Mouse (Mus musculus): ENCODE measurements around the gene Usp49. TPM values are rescaled to one million over a fixed set of nuclear protein-coding genes. Genes with fewer than 3 reads are reported as not detected.

Gene Usp49
- total and polyA plus RNA-seq, 2 experiments = 2.1 to 2.2 TPM

GRCm38 (mm10) chr17:47721183-47721582, 90.7 kb downstream of the Usp49 start:
- WGBS = 69% methylated on average over 4 of the region's 4 CpGs
- TF ChIP-seq CTCF (IDR thresholded peaks at IDR 0.05; ENCODE audit: low read depth, low read length) = no peak
- TF ChIP-seq POLR2A (IDR thresholded peaks at IDR 0.05; ENCODE audit: extremely low read depth, insufficient read depth, low read length) = no peak
- no peak for DNase-seq (ENCODE audit: extremely low read depth, low read depth, low spot score)
- no peak overlapping the region for H3K4me3 ChIP-seq (ENCODE audit: insufficient read depth, low read depth, low read length)
- no peaks in the 10 kb centered on the region for H3K36me3 ChIP-seq (ENCODE audit: control insufficient read depth, insufficient read depth, low read length)
- H3K9ac ChIP-seq (ENCODE audit: low read depth, low read length) = no peak overlapping the region
- H3K27ac ChIP-seq (replicated peaks; ENCODE audit: insufficient read depth, low read depth, low read length) = no peak overlapping the region
- H3K79me2 ChIP-seq (ENCODE audit: control insufficient read depth, insufficient read depth, low read length) = no peaks in the 10 kb centered on the region
- H3K4me1 ChIP-seq (ENCODE audit: control insufficient read depth, insufficient read depth, low read length) = no peaks in the 10 kb centered on the region
- H3K27me3 ChIP-seq (ENCODE audit: control insufficient read depth, insufficient read depth, low read length) = no peaks in the 10 kb centered on the region

GRCm38 (mm10) chr17:47726566-47726965, 96.1 kb downstream of the Usp49 start, which contains the start of gene Pgc:
TSS of gene Pgc (plus strand) at chr17:47726842.
- no peak for DNase-seq (ENCODE audit: extremely low read depth, low read depth, low spot score)
- Histone ChIP-seq H3K27ac (replicated peaks; ENCODE audit: insufficient read depth, low read depth, low read length) (no peak within 1 kb of the TSS), H3K4me1 (ENCODE audit: control insufficient read depth, insufficient read depth, low read length) (no peaks in the 10 kb centered on the region), H3K4me3 (ENCODE audit: insufficient read depth, low read depth, low read length) (no peak within 1 kb of the TSS), H3K79me2 (ENCODE audit: control insufficient read depth, insufficient read depth, low read length) (no peaks in the 10 kb centered on the region), H3K36me3 (ENCODE audit: control insufficient read depth, insufficient read depth, low read length) (no peaks in the 10 kb centered on the region), H3K27me3 (ENCODE audit: control insufficient read depth, insufficient read depth, low read length) (no peaks in the 10 kb centered on the region), H3K9ac (ENCODE audit: low read depth, low read length) (no peak within 1 kb of the TSS)
- 84% methylated on average over 11 of the region's 11 CpGs for WGBS
- TF ChIP-seq CTCF (IDR thresholded peaks at IDR 0.05; ENCODE audit: low read depth, low read length) (no peak), POLR2A (IDR thresholded peaks at IDR 0.05; ENCODE audit: extremely low read depth, insufficient read depth, low read length) (no peak)

DNA sequence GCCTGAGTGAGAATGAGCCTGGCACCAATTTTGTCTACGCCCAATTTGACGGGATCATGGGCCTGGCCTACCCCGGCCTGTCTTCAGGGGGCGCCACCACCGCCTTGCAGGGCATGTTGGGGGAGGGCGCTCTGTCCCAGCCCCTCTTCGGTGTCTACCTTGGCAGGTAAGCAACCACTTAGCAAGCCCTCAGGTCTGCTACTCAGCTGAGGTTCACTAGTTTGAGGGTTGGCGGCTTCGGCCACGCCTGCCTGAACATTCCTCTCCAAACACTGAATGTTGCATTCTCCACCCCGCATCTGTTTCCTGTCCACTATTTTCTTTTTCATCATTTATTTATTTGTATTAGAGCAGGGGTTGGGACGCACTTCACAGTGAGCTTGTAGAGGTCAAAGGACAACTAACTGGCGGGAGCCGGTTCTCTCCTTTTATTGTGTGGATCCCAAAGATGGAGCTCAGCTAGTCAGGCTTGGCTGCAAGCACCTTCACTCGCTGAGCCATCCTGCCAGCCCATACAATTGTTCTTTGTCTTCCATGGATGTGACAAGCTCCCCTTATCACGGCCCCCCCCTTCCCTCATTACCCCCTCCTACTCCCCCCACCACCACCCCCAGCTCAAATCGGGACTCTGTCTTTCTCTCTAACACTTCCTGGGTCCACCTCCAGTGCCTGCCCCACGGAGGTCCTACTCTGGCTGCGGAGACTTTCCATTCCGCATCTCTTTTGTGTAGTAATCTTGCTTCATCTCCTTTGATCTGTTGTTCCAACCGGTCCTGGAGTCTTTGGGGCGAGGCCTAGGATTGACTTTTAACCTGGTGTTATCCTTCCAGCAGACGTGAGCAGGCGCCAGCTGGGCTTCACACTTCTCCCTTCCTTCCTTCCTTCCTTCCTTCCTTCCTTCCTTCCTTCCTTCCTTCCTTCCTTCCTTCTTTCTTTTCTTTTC, 100.4 kb downstream of the Usp49 start:
- H3K27me3 ChIP-seq (ENCODE audit: control insufficient read depth, insufficient read depth, low read length) = no peaks in the 10 kb centered on the region
- no peak for DNase-seq (ENCODE audit: extremely low read depth, low read depth, low spot score)
- 63% methylated on average over 24 of the region's 24 CpGs for WGBS
- H3K4me1 ChIP-seq (ENCODE audit: control insufficient read depth, insufficient read depth, low read length) = no peaks in the 10 kb centered on the region
- no peaks in the 10 kb centered on the region for H3K79me2 ChIP-seq (ENCODE audit: control insufficient read depth, insufficient read depth, low read length)
- no peak overlapping the region for H3K9ac ChIP-seq (ENCODE audit: low read depth, low read length)
- H3K36me3 ChIP-seq (ENCODE audit: control insufficient read depth, insufficient read depth, low read length) = no peaks in the 10 kb centered on the region
- TF ChIP-seq POLR2A (IDR thresholded peaks at IDR 0.05; ENCODE audit: extremely low read depth, insufficient read depth, low read length) = no peak
- no peak for TF ChIP-seq CTCF (IDR thresholded peaks at IDR 0.05; ENCODE audit: low read depth, low read length)
- H3K4me3 ChIP-seq (ENCODE audit: insufficient read depth, low read depth, low read length) = no peak overlapping the region
- H3K27ac ChIP-seq (replicated peaks; ENCODE audit: insufficient read depth, low read depth, low read length) = no peak overlapping the region

DNA sequence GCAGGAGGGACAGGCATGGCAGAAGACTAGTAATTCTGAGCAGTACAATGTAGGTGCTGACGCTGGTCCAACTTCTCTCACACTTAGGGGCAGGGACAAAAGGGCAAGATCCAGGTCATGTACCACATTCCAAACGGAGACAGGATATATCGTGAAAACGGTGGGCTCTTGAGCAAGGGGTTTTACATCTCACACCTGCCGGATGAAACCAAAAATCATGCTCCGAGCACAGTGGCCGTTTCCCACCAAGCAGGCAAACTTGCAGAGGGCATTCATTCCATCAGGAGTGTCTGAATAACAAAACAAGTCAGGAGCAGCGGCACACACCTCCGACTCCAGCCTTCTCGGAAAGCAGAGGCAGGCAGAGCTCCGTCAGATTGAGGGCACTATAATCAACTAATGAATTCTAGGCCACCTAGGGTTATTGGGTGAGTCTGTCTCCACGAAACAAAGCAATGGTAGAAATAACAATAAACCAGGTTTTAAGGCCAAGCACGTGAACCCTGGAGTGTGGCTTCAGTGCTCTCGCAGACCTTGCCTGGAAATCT, 105.1 kb downstream of the Usp49 start:
- 82% methylated on average over 14 of the region's 14 CpGs for WGBS
- Histone ChIP-seq H3K9ac (ENCODE audit: low read depth, low read length) (no peak overlapping the region), H3K27ac (replicated peaks; ENCODE audit: insufficient read depth, low read depth, low read length) (no peak overlapping the region), H3K4me3 (ENCODE audit: insufficient read depth, low read depth, low read length) (no peak overlapping the region), H3K79me2 (ENCODE audit: control insufficient read depth, insufficient read depth, low read length) (peaks cover 23% of the 10 kb centered on the region), H3K36me3 (ENCODE audit: control insufficient read depth, insufficient read depth, low read length) (no peaks in the 10 kb centered on the region), H3K4me1 (ENCODE audit: control insufficient read depth, insufficient read depth, low read length) (peaks cover 5% of the 10 kb centered on the region; the same call in 1 of the 2 replicates), H3K27me3 (ENCODE audit: control insufficient read depth, insufficient read depth, low read length) (no peaks in the 10 kb centered on the region)
- no peak for DNase-seq (ENCODE audit: extremely low read depth, low read depth, low spot score)
- no peak for TF ChIP-seq CTCF (IDR thresholded peaks at IDR 0.05; ENCODE audit: low read depth, low read length)
- no peak for TF ChIP-seq POLR2A (IDR thresholded peaks at IDR 0.05; ENCODE audit: extremely low read depth, insufficient read depth, low read length)

Other genes with a start within 250 kb of the Usp49 start
- 0.54 TPM in 1 of 2 replicates, not detected in the other for gene Guca1b, start 245.3 kb upstream of the Usp49 start, total RNA-seq (2014; rRNA removed)
- gene Guca1b, start 245.3 kb upstream of the Usp49 start, polyA plus RNA-seq (2012; rRNA removed) = 0.65 and 0.71 TPM in 2 replicates
- gene Guca1a, start 230.1 kb upstream of the Usp49 start, total RNA-seq (2014; rRNA removed) = 0.55 and 2.3 TPM in 2 replicates
- 2.7 and 2.8 TPM in 2 replicates for gene Guca1a, start 230.1 kb upstream of the Usp49 start, polyA plus RNA-seq (2012; rRNA removed)
- gene AI661453, start 194.1 kb upstream of the Usp49 start, total RNA-seq (2014; rRNA removed) = 2.4 and 6.2 TPM in 2 replicates
- gene AI661453, start 194.1 kb upstream of the Usp49 start, polyA plus RNA-seq (2012; rRNA removed) = 5.7 and 6.3 TPM in 2 replicates
- gene 1700001C19Rik, start 193.3 kb upstream of the Usp49 start, total RNA-seq (2014; rRNA removed) = 12.2 and 16.2 TPM in 2 replicates
- gene 1700001C19Rik, start 193.3 kb upstream of the Usp49 start, polyA plus RNA-seq (2012; rRNA removed) = 11.7 and 12.2 TPM in 2 replicates
- 8.2 and 8.7 TPM in 2 replicates for gene Taf8, start 128.4 kb upstream of the Usp49 start, total RNA-seq (2014; rRNA removed)
- 7.8 and 9.6 TPM in 2 replicates for gene Taf8, start 128.4 kb upstream of the Usp49 start, polyA plus RNA-seq (2012; rRNA removed)
- gene Ccnd3, start 125.6 kb upstream of the Usp49 start, total RNA-seq (2014; rRNA removed) = 16.8 and 23.4 TPM in 2 replicates
- 39.1 and 41.8 TPM in 2 replicates for gene Ccnd3, start 125.6 kb upstream of the Usp49 start, polyA plus RNA-seq (2012; rRNA removed)
- gene Bysl, start 19.2 kb upstream of the Usp49 start, total RNA-seq (2014; rRNA removed) = 2.5 and 3.4 TPM in 2 replicates
- 6.7 and 8.1 TPM in 2 replicates for gene Bysl, start 19.2 kb upstream of the Usp49 start, polyA plus RNA-seq (2012; rRNA removed)
- gene Med20, start 19.1 kb upstream of the Usp49 start, total RNA-seq (2014; rRNA removed) = 14.4 and 15.0 TPM in 2 replicates
- gene Med20, start 19.1 kb upstream of the Usp49 start, polyA plus RNA-seq (2012; rRNA removed) = 15.0 and 19.4 TPM in 2 replicates
- gene Gm20517, start 19.1 kb upstream of the Usp49 start, total RNA-seq (2014; rRNA removed) = 1.2 and 1.9 TPM in 2 replicates
- 0.14 and 0.31 TPM in 2 replicates for gene Gm20517, start 19.1 kb upstream of the Usp49 start, polyA plus RNA-seq (2012; rRNA removed)
- gene Tomm6, start 57.7 kb downstream of the Usp49 start, total RNA-seq (2014; rRNA removed) = 30.6 and 37.5 TPM in 2 replicates
- 97.6 and 101 TPM in 2 replicates for gene Tomm6, start 57.7 kb downstream of the Usp49 start, polyA plus RNA-seq (2012; rRNA removed)
- gene Frs3, start 58.3 kb downstream of the Usp49 start, total RNA-seq (2014; rRNA removed) = 1.7 and 1.9 TPM in 2 replicates
- gene Frs3, start 58.3 kb downstream of the Usp49 start, polyA plus RNA-seq (2012; rRNA removed) = 6.5 and 7.1 TPM in 2 replicates
- gene Gm21981, start 63.8 kb downstream of the Usp49 start, total RNA-seq (2014; rRNA removed) = 0.09 and 0.27 TPM in 2 replicates
- 0.36 and 0.46 TPM in 2 replicates for gene Gm21981, start 63.8 kb downstream of the Usp49 start, polyA plus RNA-seq (2012; rRNA removed)
- 1.9 and 2.0 TPM in 2 replicates for gene Prickle4, start 64.0 kb downstream of the Usp49 start, total RNA-seq (2014; rRNA removed)
- 7.9 and 9.9 TPM in 2 replicates for gene Prickle4, start 64.0 kb downstream of the Usp49 start, polyA plus RNA-seq (2012; rRNA removed)
- 0.20 TPM in 1 of 2 replicates, not detected in the other for gene Pgc, start 96.2 kb downstream of the Usp49 start, total RNA-seq (2014; rRNA removed)
- 0.26 and 0.37 TPM in 2 replicates for gene Pgc, start 96.2 kb downstream of the Usp49 start, polyA plus RNA-seq (2012; rRNA removed)
- 5.7 and 8.1 TPM in 2 replicates for gene Tfeb, start 106.3 kb downstream of the Usp49 start, total RNA-seq (2014; rRNA removed)
- 15.7 and 16.6 TPM in 2 replicates for gene Tfeb, start 106.3 kb downstream of the Usp49 start, polyA plus RNA-seq (2012; rRNA removed)
- gene Mdfi, start 204.0 kb downstream of the Usp49 start, total RNA-seq (2014; rRNA removed) = 0.65 and 0.67 TPM in 2 replicates
- gene Mdfi, start 204.0 kb downstream of the Usp49 start, polyA plus RNA-seq (2012; rRNA removed) = 1.8 and 2.9 TPM in 2 replicates